ENCODE assay signal across 14 mouse cellular contexts in the genomic region with DNA sequence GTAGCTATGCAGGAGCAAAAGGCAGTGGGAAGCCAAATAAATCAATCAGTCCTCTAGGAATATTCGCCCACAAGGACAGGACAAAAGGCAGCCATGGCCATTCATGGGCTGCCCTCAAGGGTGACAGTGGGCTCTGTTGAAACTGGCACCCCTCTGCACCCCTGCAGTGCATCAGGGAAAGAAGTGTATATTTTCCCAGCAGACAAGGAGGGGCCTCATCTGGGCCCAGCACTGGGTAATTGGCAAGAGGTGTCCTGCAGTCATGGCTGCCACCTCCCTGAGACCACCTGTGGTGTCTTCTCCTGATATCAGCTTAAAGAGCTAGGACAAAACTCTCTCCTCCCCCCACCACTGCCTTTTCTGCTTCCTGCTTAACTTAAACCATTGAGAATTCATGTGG.
DNase-seq lines count a peak whose midpoint lies in the region; ATAC-seq and TF ChIP-seq lines count a peak whose summit lies in the region.
"Had no signal": no experiment of that assay in that cellular context is flagged by ENCODE, and none has a peak within 500 bp of the region (broad histone marks: within the 10 kb centered on the region; RNA-seq: fewer than 3 reads in every experiment).

No protein-coding gene starts in this region.

- peak overlapping the region; percentile 78 for H3K27ac ChIP-seq in lung, embryonic 14.5 days (ENCODE audit: low read depth)
- H3K27ac ChIP-seq in forebrain, embryonic 14.5 days (ENCODE audit: low read depth, low read length): peak overlapping the region; percentile 67
- H3K27ac ChIP-seq in hindbrain, embryonic 15.5 days (replicated peaks): peak overlapping the region; percentile 74
- peak overlapping the region; percentile 79; the same call in 1 of the 2 replicates for H3K27ac ChIP-seq in neural tube, embryonic 12.5 days
- H3K27ac ChIP-seq in left cerebral cortex, adult 2 months: no peak overlapping the region
- H3K27ac ChIP-seq: embryonic facial prominence, embryonic 13.5 days; kidney, embryonic 15.5 days; limb, embryonic 13.5 days had no signal

- no peak for DNase-seq in lung, embryonic 14.5 days
- DNase-seq in lung, postnatal 36 days: no peak
- DNase-seq in forebrain, embryonic 14.5 days (ENCODE audit: low spot score): no peak
- DNase-seq in c-Kit-positive CD71-positive TER-119-positive erythroid progenitor cells, embryonic 14.5 days (ENCODE audit: low spot score): no peak
- DNase-seq in left cerebral cortex, adult 2 months (ENCODE audit: extremely low spot score in 1 of 2, low spot score in 2 of 2): no peak
- DNase-seq: heart, adult 11 months; heart, postnatal 14 days; liver, postnatal 0 days had no signal

- intact Hi-C loops in left cerebral cortex, adult 2 months (cut with DNase I): loop anchor here (5.0 kb wide), 1 partner anchor 67 kb away; a partner anchor contains a TSS

- H3K9me3 ChIP-seq in lung, embryonic 14.5 days (ENCODE audit: low read depth, low read length): no peaks in the 10 kb centered on the region
- H3K9me3 ChIP-seq in forebrain, embryonic 14.5 days (replicated peaks; ENCODE audit: control insufficient read depth, low read length): no peaks in the 10 kb centered on the region
- H3K9me3 ChIP-seq in hindbrain, embryonic 15.5 days: no peaks in the 10 kb centered on the region
- no peaks in the 10 kb centered on the region for H3K9me3 ChIP-seq in neural tube, embryonic 12.5 days
- H3K9me3 ChIP-seq: embryonic facial prominence, embryonic 13.5 days; kidney, embryonic 15.5 days; limb, embryonic 13.5 days had no signal

- peaks cover 69% of the 10 kb centered on the region for H3K36me3 ChIP-seq in lung, embryonic 14.5 days (ENCODE audit: insufficient read depth)
- H3K36me3 ChIP-seq in forebrain, embryonic 14.5 days (ENCODE audit: control insufficient read depth, insufficient read depth, low read length): peaks cover 25% of the 10 kb centered on the region
- no peaks in the 10 kb centered on the region for H3K36me3 ChIP-seq in hindbrain, embryonic 15.5 days
- peaks cover 13% of the 10 kb centered on the region; the same call in 1 of the 2 replicates for H3K36me3 ChIP-seq in neural tube, embryonic 12.5 days

- no peak overlapping the region for H3K9ac ChIP-seq in lung, embryonic 14.5 days
- H3K9ac ChIP-seq in forebrain, embryonic 14.5 days (ENCODE audit: low read length): no peak overlapping the region
- H3K9ac ChIP-seq in hindbrain, embryonic 15.5 days: no peak overlapping the region
- no peak overlapping the region for H3K9ac ChIP-seq in neural tube, embryonic 12.5 days
- H3K9ac ChIP-seq: embryonic facial prominence, embryonic 13.5 days; kidney, embryonic 15.5 days; limb, embryonic 13.5 days; liver, postnatal 0 days had no signal

- 50% methylated on average over 1 of the region's 1 CpGs for WGBS in lung, embryonic 14.5 days
- WGBS in forebrain, embryonic 14.5 days: 32% methylated on average over 1 of the region's 1 CpGs
- 29% methylated on average over 1 of the region's 1 CpGs for WGBS in hindbrain, embryonic 15.5 days
- 29% methylated on average over 1 of the region's 1 CpGs for WGBS in neural tube, embryonic 12.5 days

- no peak overlapping the region for H3K4me3 ChIP-seq in lung, embryonic 14.5 days (ENCODE audit: low read depth, low read length)
- H3K4me3 ChIP-seq in forebrain, embryonic 14.5 days (ENCODE audit: low read depth, low read length): no peak overlapping the region
- no peak overlapping the region for H3K4me3 ChIP-seq in hindbrain, embryonic 15.5 days
- no peak overlapping the region for H3K4me3 ChIP-seq in neural tube, embryonic 12.5 days
- no peak overlapping the region for H3K4me3 ChIP-seq in left cerebral cortex, adult 2 months
- H3K4me3 ChIP-seq: embryonic facial prominence, embryonic 13.5 days; kidney, embryonic 15.5 days; limb, embryonic 13.5 days had no signal

- H3K27me3 ChIP-seq in lung, embryonic 14.5 days (ENCODE audit: insufficient read depth, low read length): no peaks in the 10 kb centered on the region
- no peaks in the 10 kb centered on the region for H3K27me3 ChIP-seq in forebrain, embryonic 14.5 days (replicated peaks; ENCODE audit: control insufficient read depth, insufficient read depth, low read length)
- no peaks in the 10 kb centered on the region for H3K27me3 ChIP-seq in hindbrain, embryonic 15.5 days
- no peaks in the 10 kb centered on the region for H3K27me3 ChIP-seq in neural tube, embryonic 12.5 days (replicated peaks)
- H3K27me3 ChIP-seq: embryonic facial prominence, embryonic 13.5 days; kidney, embryonic 15.5 days; limb, embryonic 13.5 days had no signal

- no peak; the same call in 1 of the 2 replicates for ATAC-seq in lung, embryonic 14.5 days (ENCODE audit: insufficient read depth)
- ATAC-seq in forebrain, embryonic 14.5 days: peak; percentile 17; the same call in 1 of the 2 replicates
- no peak for ATAC-seq in hindbrain, embryonic 15.5 days (ENCODE audit: low FRiP score, low read depth)
- peak; percentile 22 for ATAC-seq in neural tube, embryonic 12.5 days (ENCODE audit: low FRiP score, low read depth)
- ATAC-seq: activated CD4-positive, CD25-positive, alpha-beta regulatory T cell, adult 4 months; liver, postnatal 0 days had no signal

- no peak for TF ChIP-seq CTCF in lung, embryonic 14.5 days (IDR thresholded peaks at IDR 0.05; ENCODE audit: low read depth)
- TF ChIP-seq CTCF in left cerebral cortex, adult 2 months (IDR thresholded peaks at IDR 0.05): no peak

- no peak overlapping the region for H3K4me2 ChIP-seq in lung, embryonic 14.5 days
- H3K4me2 ChIP-seq in forebrain, embryonic 14.5 days (ENCODE audit: low read length): no peak overlapping the region
- H3K4me2 ChIP-seq in hindbrain, embryonic 15.5 days: no peak overlapping the region
- H3K4me2 ChIP-seq in neural tube, embryonic 12.5 days (replicated peaks): peak overlapping the region; percentile 7; the same call in 1 of the 2 replicates
- H3K4me2 ChIP-seq: embryonic facial prominence, embryonic 13.5 days; kidney, embryonic 15.5 days; limb, embryonic 13.5 days had no signal

- peaks cover 11% of the 10 kb centered on the region for H3K4me1 ChIP-seq in lung, embryonic 14.5 days (ENCODE audit: insufficient read depth)
- H3K4me1 ChIP-seq in forebrain, embryonic 14.5 days (ENCODE audit: control insufficient read depth, insufficient read depth, low read length): peaks cover 21% of the 10 kb centered on the region
- peaks cover 29% of the 10 kb centered on the region for H3K4me1 ChIP-seq in hindbrain, embryonic 15.5 days (replicated peaks)
- peaks cover 27% of the 10 kb centered on the region for H3K4me1 ChIP-seq in neural tube, embryonic 12.5 days

Comparison
In these comparisons a context has a peak if more than half of its experiments do, and no peak if none do; other contexts are left out.
1. ATAC-seq: peak in forebrain, embryonic 14.5 days (single experiment) and neural tube, embryonic 12.5 days (single experiment); none in lung, embryonic 14.5 days (single experiment) and hindbrain, embryonic 15.5 days (single experiment).